Mouse (Mus musculus): ENCODE measurements around the gene Ppih. TPM values are rescaled to one million over a fixed set of nuclear protein-coding genes. Genes with fewer than 3 reads are reported as not detected.
A peak's percentile ranks its signal among the peaks of the same experiment; 100 is the strongest.

Gene Ppih
- total RNA-seq (2014; rRNA removed): 27.4 and 29.9 TPM in 2 replicates
- 50.4 and 55.3 TPM in 2 replicates for polyA plus RNA-seq (2015; fragmentation: Nextera tagmentation; extraction: Ambion mirVana)

GRCm38 (mm10) chr4:119320131-119320830 lies at the start of gene Ppih:
TSS of gene Ppih (minus strand) at chr4:119320546.
- Histone ChIP-seq H3K4me2 (ENCODE audit: low read depth, low read length) (peak within 1 kb of the TSS; percentile 66), H3K36me3 (ENCODE audit: insufficient read depth, low read length) (peaks cover 16% of the 10 kb centered on the region), H3K9ac (replicated peaks; ENCODE audit: low read length) (peak within 1 kb of the TSS; percentile 56), H3K4me1 (ENCODE audit: insufficient read depth, low read length) (peaks cover 10% of the 10 kb centered on the region), H3K4me3 (ENCODE audit: low read length) (peak within 1 kb of the TSS; percentile 70), H3K9me3 (ENCODE audit: low read length) (no peaks in the 10 kb centered on the region), H3K27ac (peak within 1 kb of the TSS; percentile 91), H3K27me3 (ENCODE audit: insufficient read depth, low read length) (no peaks in the 10 kb centered on the region)
- TF ChIP-seq CTCF (IDR thresholded peaks at IDR 0.05; ENCODE audit: low read depth): no peak; the same call in 1 of the 2 replicates
- under 1% methylated on average over 44 of the region's 44 CpGs for WGBS
- peak; percentile 98 for DNase-seq (ENCODE audit: low spot score)
- ATAC-seq: peak; percentile 98

- 92% methylated on average over 6 of the region's 6 CpGs for WGBS
- Histone ChIP-seq H3K4me3 (ENCODE audit: low read length) (no peak overlapping the region), H3K9me3 (ENCODE audit: low read length) (no peaks in the 10 kb centered on the region), H3K36me3 (ENCODE audit: insufficient read depth, low read length) (no peaks in the 10 kb centered on the region), H3K4me1 (ENCODE audit: insufficient read depth, low read length) (no peaks in the 10 kb centered on the region), H3K9ac (replicated peaks; ENCODE audit: low read length) (no peak overlapping the region), H3K4me2 (ENCODE audit: low read depth, low read length) (no peak overlapping the region), H3K27ac (no peak overlapping the region), H3K27me3 (ENCODE audit: insufficient read depth, low read length) (no peaks in the 10 kb centered on the region)
- no peak for TF ChIP-seq CTCF (IDR thresholded peaks at IDR 0.05; ENCODE audit: low read depth)
- DNase-seq (ENCODE audit: low spot score): no peak
- ATAC-seq: no peak
Measured at GRCm38 (mm10) chr4:119369460-119369859, 49.1 kb upstream of the Ppih start.

- no peak for TF ChIP-seq CTCF (IDR thresholded peaks at IDR 0.05; ENCODE audit: low read depth)
- no peak for ATAC-seq
- Histone ChIP-seq H3K36me3 (ENCODE audit: insufficient read depth, low read length) (no peaks in the 10 kb centered on the region), H3K27ac (no peak overlapping the region), H3K27me3 (ENCODE audit: insufficient read depth, low read length) (no peaks in the 10 kb centered on the region), H3K4me3 (ENCODE audit: low read length) (no peak overlapping the region), H3K4me2 (ENCODE audit: low read depth, low read length) (no peak overlapping the region), H3K9ac (replicated peaks; ENCODE audit: low read length) (no peak overlapping the region), H3K4me1 (ENCODE audit: insufficient read depth, low read length) (no peaks in the 10 kb centered on the region), H3K9me3 (ENCODE audit: low read length) (no peaks in the 10 kb centered on the region)
- 67% methylated on average over 4 of the region's 4 CpGs for WGBS
- peak; percentile 10 for DNase-seq (ENCODE audit: low spot score)
Measured at GRCm38 (mm10) chr4:119366758-119367526, 46.6 kb upstream of the Ppih start.

GRCm38 (mm10) chr4:119362231-119362630 lies 41.9 kb upstream of the Ppih start:
- peak; percentile 12; the same call in 1 of the 2 replicates for TF ChIP-seq CTCF (IDR thresholded peaks at IDR 0.05; ENCODE audit: low read depth)
- Histone ChIP-seq H3K36me3 (ENCODE audit: insufficient read depth, low read length) (no peaks in the 10 kb centered on the region), H3K4me2 (ENCODE audit: low read depth, low read length) (no peak overlapping the region), H3K4me1 (ENCODE audit: insufficient read depth, low read length) (peaks cover 5% of the 10 kb centered on the region; the same call in 1 of the 2 replicates), H3K27ac (no peak overlapping the region), H3K9ac (replicated peaks; ENCODE audit: low read length) (no peak overlapping the region), H3K4me3 (ENCODE audit: low read length) (no peak overlapping the region), H3K27me3 (ENCODE audit: insufficient read depth, low read length) (no peaks in the 10 kb centered on the region), H3K9me3 (ENCODE audit: low read length) (no peaks in the 10 kb centered on the region)
- DNase-seq (ENCODE audit: low spot score) (no peak), ATAC-seq (no peak)
- 85% methylated on average over 3 of the region's 3 CpGs for WGBS

- ATAC-seq: peak; percentile 82
- WGBS: 7% methylated on average over 30 of the region's 30 CpGs
Measured at GRCm38 (mm10) chr4:119359196-119359971, 39.0 kb upstream of the Ppih start.

GRCm38 (mm10) chr4:119345508-119345907 lies 25.2 kb upstream of the Ppih start:
- Histone ChIP-seq H3K36me3 (ENCODE audit: insufficient read depth, low read length) (no peaks in the 10 kb centered on the region; the same call in 1 of the 2 replicates), H3K4me2 (ENCODE audit: low read depth, low read length) (no peak overlapping the region), H3K27me3 (ENCODE audit: insufficient read depth, low read length) (no peaks in the 10 kb centered on the region), H3K9me3 (ENCODE audit: low read length) (no peaks in the 10 kb centered on the region), H3K4me1 (ENCODE audit: insufficient read depth, low read length) (no peaks in the 10 kb centered on the region), H3K27ac (no peak overlapping the region), H3K9ac (replicated peaks; ENCODE audit: low read length) (no peak overlapping the region), H3K4me3 (ENCODE audit: low read length) (no peak overlapping the region)
- DNase-seq (ENCODE audit: low spot score) (no peak), ATAC-seq (no peak)
- WGBS: 92% methylated on average over 6 of the region's 6 CpGs
- TF ChIP-seq CTCF (IDR thresholded peaks at IDR 0.05; ENCODE audit: low read depth): no peak

More at GRCm38 (mm10) chr4:119359196-119359971, 39.0 kb upstream of the Ppih start:
- peak overlapping the region; percentile 77 for H3K27ac ChIP-seq
- no peaks in the 10 kb centered on the region for H3K36me3 ChIP-seq (ENCODE audit: insufficient read depth, low read length)
- peak overlapping the region; percentile 63 for H3K4me2 ChIP-seq (ENCODE audit: low read depth, low read length)
- no peaks in the 10 kb centered on the region for H3K27me3 ChIP-seq (ENCODE audit: insufficient read depth, low read length)
- H3K9me3 ChIP-seq (ENCODE audit: low read length): no peaks in the 10 kb centered on the region
- peak overlapping the region; percentile 47 for H3K9ac ChIP-seq (replicated peaks; ENCODE audit: low read length)
- peak; percentile 51 for DNase-seq (ENCODE audit: low spot score)
- peak overlapping the region; percentile 40 for H3K4me3 ChIP-seq (ENCODE audit: low read length)
- peaks cover 5% of the 10 kb centered on the region; the same call in 1 of the 2 replicates for H3K4me1 ChIP-seq (ENCODE audit: insufficient read depth, low read length)
- TF ChIP-seq CTCF (IDR thresholded peaks at IDR 0.05; ENCODE audit: low read depth): peak; percentile 21; the same call in 1 of the 2 replicates

Measured in hindbrain, postnatal 0 days (tissue).